Mouse (Mus musculus): Measurements from ENCODE around the gene Rnf24. TPM values are rescaled to one million over a fixed set of nuclear protein-coding genes. Genes with fewer than 3 reads are reported as not detected.

Rnf24 gene
- total RNA-seq (2023): 1 to 10 TPM; 5.2 to 9.1 TPM

DNA sequence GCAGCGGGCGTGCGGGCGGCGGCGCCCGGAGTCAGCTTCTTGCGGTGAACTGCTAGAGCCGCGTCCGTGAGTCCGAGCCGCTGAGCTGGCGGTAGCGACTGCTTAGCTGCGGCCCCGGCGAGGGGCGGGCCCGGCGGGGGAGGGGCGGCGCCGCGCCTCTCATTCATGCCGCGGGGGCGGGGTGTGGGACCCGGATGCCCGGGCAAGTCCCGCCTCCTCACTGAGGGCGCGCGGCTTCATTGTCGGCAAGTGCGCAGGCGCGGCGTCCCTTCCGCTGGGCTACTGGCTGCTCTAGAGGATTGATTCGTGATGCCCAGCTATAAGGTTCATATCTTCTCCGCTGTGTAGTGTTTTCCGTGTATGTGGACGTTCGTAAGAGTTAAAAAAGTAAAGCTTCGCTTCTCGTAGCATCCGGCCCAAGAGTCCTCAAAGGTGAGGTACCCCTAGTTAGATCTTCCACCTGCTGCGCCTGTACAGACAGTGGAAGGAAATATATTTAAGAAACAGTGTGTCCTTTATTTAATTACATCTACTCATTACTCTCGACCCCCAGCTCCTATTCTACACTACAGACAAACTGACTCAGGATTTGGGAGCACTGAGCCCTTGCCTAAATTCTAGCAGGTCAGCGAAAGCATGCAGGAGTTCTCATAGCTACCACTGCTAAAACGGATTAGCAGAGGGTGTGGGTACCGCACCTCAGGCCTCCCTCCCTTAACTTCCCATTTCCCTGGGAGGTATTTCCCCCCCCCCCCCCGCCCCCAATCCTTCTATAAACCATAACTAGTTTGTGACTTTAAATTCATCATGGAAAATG, at the start of gene Rnf24:
Rnf24 (minus strand) TSS at position 146 of the 817 bp plus-strand sequence.

DNA sequence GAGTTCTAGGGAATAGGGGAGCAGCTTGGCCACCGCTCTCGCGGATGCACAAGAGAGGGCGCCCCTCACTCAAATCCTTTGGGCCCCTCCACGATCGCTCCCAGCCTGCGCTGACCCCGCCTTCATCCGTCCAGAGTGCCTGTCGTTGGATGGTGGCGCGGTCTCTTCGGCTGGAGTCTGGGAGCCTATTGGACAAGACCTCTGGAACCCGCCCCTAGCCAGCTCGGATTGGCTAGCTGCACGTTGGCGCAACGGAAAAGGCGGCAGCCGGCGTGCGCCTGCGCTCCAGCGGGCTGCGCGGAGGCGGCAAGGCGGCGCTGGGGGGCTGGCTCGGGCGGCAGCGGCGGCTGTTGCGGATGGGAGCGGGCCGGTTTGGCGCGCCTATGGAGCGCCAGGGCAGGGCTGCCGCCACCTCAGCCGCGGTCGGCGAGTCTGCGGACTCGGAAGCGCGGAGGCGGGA, 90.4 kb downstream of the Rnf24 start, which contains the start of gene Pank2:
Pank2 (plus strand) TSS at position 283 of the 460 bp plus-strand sequence.

Other genes starting within 250 kb of the Rnf24 start
- gene Hspa12b, start 225.6 kb downstream of the Rnf24 start, total RNA-seq (2023): not detected
- not detected for gene Gm11037, start 219.4 kb downstream of the Rnf24 start, total RNA-seq (2023)
- gene 1700037H04Rik, start 192.8 kb downstream of the Rnf24 start, total RNA-seq (2023): 10 to 100 TPM; 50.5 to 51.9 TPM
- 10 to 100 TPM; 23.1 to 26.1 TPM for gene Cenpb, start 172.8 kb downstream of the Rnf24 start, total RNA-seq (2023)
- 10 to 100 TPM; 56.9 to 60.2 TPM for gene Cdc25b, start 165.9 kb downstream of the Rnf24 start, total RNA-seq (2023)
- 1 to 10 TPM; 2.0 to 2.4 TPM for gene Spef1, start 165.6 kb downstream of the Rnf24 start, total RNA-seq (2023)
- 10 to 100 TPM; 14.0 to 17.7 TPM for gene Ap5s1, start 145.8 kb downstream of the Rnf24 start, total RNA-seq (2023)
- gene Mavs, start 118.8 kb downstream of the Rnf24 start, total RNA-seq (2023): 10 to 100 TPM; 11.4 to 11.5 TPM
- 10 to 100 TPM; 40.1 to 40.2 TPM for gene Pank2, start 90.4 kb downstream of the Rnf24 start, total RNA-seq (2023)
- 10 to 100 TPM; 27.0 to 32.1 TPM for gene Smox, start 138.6 kb upstream of the Rnf24 start, total RNA-seq (2023)
- gene Adra1d, start 209.4 kb upstream of the Rnf24 start, total RNA-seq (2023): not detected

Data from neutrophil, adult 83 days (primary cell).